Mouse (Mus musculus) C2C12 (cell line): Measurements from ENCODE around the gene Satb1.

Experiments used
- CTCF ChIP-seq: IDR thresholded peaks from one replicate; pipeline ENCODE4 v1.5.1; 2011; ENCODE audit not compliant: control insufficient read depth, insufficient read depth, insufficient read length
- MAX ChIP-seq: IDR thresholded peaks from one replicate; pipeline ENCODE4 v1.6.1; 2011; ENCODE audit warnings: mild to moderate bottlenecking, control low read depth
- MYOD1 ChIP-seq: IDR thresholded peaks from one replicate; pipeline ENCODE4 v1.6.1; 2011; ENCODE audit warnings: low read depth; ENCODE audit not compliant: control insufficient read depth, insufficient read length
- MYOG ChIP-seq: IDR thresholded peaks from one replicate; pipeline ENCODE4 v1.6.1; 2011; ENCODE audit not compliant: control insufficient read depth, insufficient read length; ENCODE audit errors: extremely low read depth

DNA sequence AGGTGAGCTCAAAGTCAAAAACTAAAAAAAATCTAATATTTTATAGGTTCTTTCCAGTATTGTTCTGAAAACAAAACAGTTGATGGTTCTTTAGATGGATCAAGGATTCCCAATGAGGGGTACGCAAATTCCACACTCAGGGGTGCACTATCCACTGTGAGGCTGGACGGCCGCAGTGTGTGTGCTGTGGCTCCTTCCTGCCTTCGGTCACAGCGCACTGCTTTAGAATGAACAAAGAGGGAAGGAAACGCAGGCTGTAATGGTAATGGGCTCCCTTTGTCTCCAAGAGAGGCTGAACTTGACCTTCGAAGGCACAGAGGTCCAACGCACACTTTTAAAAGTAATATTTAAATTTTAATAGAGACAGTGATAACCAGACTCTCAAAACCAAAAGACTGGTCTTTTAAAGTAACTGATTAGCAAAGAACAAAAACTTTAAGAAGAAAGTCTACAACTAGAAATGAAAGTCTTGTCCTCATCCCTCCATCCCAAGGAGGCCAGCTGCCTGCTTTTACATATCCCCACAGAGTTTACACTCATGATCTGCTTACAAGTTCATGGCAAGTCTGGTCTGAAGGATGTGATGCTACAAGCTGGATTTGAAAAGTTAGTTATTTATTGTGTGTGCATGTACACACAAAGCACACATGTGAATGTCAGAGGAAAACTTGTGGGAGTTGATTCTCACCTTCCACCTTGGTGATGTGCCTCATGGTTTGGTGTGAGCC lies 48.0 kb upstream of the Satb1 start:
- TF ChIP-seq CTCF = no peak
- TF ChIP-seq MYOD1 = no peak
- no peak for TF ChIP-seq MAX
- no peak for TF ChIP-seq MYOG
